Mouse (Mus musculus) cerebellum, postnatal 10 days (tissue): Measurements from ENCODE around the gene Icam5.

Source experiments
- DNase-seq, 2 experiments: peaks; one replicate each; pipeline ENCODE4 v3.0.0; 2021; ENCODE audit warnings: mixed read lengths in 2 of 2

Gene Icam5

GRCm38 (mm10) chr9:21014691-21015570 is 16.9 kb upstream of the Icam5 start:
- peak in 1 of 2 experiments; percentile 53 for DNase-seq

- peak; percentile 34 to 35 for DNase-seq
Measured at GRCm38 (mm10) chr9:21015571-21016130, 16.2 kb upstream of the Icam5 start, which contains the start of gene Icam1. Gene Icam1, plus strand, starts transcription at chr9:21015985.

- DNase-seq: no peak
Measured at GRCm38 (mm10) chr9:21016331-21017176, 15.3 kb upstream of the Icam5 start.

- peak in 1 of 2 experiments; percentile 34 for DNase-seq
Measured at GRCm38 (mm10) chr9:21017177-21017575, 14.7 kb upstream of the Icam5 start.

- no peak for DNase-seq
Measured at GRCm38 (mm10) chr9:21018600-21018999, 13.3 kb upstream of the Icam5 start.

GRCm38 (mm10) chr9:21021363-21021762 is 10.5 kb upstream of the Icam5 start:
- DNase-seq: no peak

- no peak for DNase-seq
Measured at GRCm38 (mm10) chr9:21022288-21022687, 9.6 kb upstream of the Icam5 start.

GRCm38 (mm10) chr9:21022726-21023125 is 9.1 kb upstream of the Icam5 start:
- DNase-seq: no peak

GRCm38 (mm10) chr9:21025258-21025810 is 6.5 kb upstream of the Icam5 start:
- DNase-seq: no peak

GRCm38 (mm10) chr9:21026849-21027248 is 5.0 kb upstream of the Icam5 start:
- no peak for DNase-seq

- peak; percentile 54 to 59 for DNase-seq
Measured at GRCm38 (mm10) chr9:21027774-21028290, 4.0 kb upstream of the Icam5 start.

- no peak for DNase-seq
Measured at GRCm38 (mm10) chr9:21028560-21029110, 3.2 kb upstream of the Icam5 start.

GRCm38 (mm10) chr9:21029291-21030054 is 2.4 kb upstream of the Icam5 start, which contains the start of gene Icam4:
Gene Icam4, plus strand, starts transcription at chr9:21029373.
- DNase-seq: peak; percentile 77 to 82

GRCm38 (mm10) chr9:21030055-21030600 is 1.7 kb upstream of the Icam5 start:
- DNase-seq: no peak

- DNase-seq: peak; percentile 90 to 92
Measured at GRCm38 (mm10) chr9:21030781-21031250, 1.1 kb upstream of the Icam5 start.

GRCm38 (mm10) chr9:21031251-21031895 is 500 bp upstream of the Icam5 start:
- DNase-seq: peak; percentile 67 to 68

GRCm38 (mm10) chr9:21032491-21032890 is 618 bp downstream of the Icam5 start:
- no peak for DNase-seq

- peak; percentile 55 to 73 for DNase-seq
Measured at GRCm38 (mm10) chr9:21033136-21033535, 1.3 kb downstream of the Icam5 start.

- no peak for DNase-seq
Measured at GRCm38 (mm10) chr9:21034481-21035085, 2.7 kb downstream of the Icam5 start.

GRCm38 (mm10) chr9:21035586-21035985 is 3.7 kb downstream of the Icam5 start:
- no peak for DNase-seq
